Mouse (Mus musculus) bone marrow, adult 2 months (tissue): ENCODE results near the gene Hps3. TPM values are rescaled to one million over a fixed set of nuclear protein-coding genes. Genes with fewer than 3 reads are reported as not detected.

Experiments used
- H3K27ac ChIP-seq: fragments of 200-500 bp; 2 replicates; pipeline ENCODE4 v1.5.1; 2012; ENCODE audit warnings: low read depth, mild to moderate bottlenecking, control low read depth, inconsistent platforms, low read length; ENCODE audit not compliant: control insufficient read depth, poor library complexity, insufficient read depth
- H3K4me1 ChIP-seq: fragments of 200-500 bp; 2 replicates; pipeline ENCODE4 v1.6.1; 2011; ENCODE audit warnings: low read length; ENCODE audit not compliant: control insufficient read depth, insufficient read depth
- H3K4me3 ChIP-seq: fragments of 200-500 bp; replicated peaks from 2 replicates; pipeline ENCODE3; 2011; ENCODE audit warnings: mild to moderate bottlenecking, low read depth, low read length, control low read depth; ENCODE audit not compliant: control insufficient read depth
- CTCF ChIP-seq: fragments of 200-500 bp; IDR thresholded peaks from 2 replicates; pipeline ENCODE4 v1.5.1; 2011; ENCODE audit warnings: low read length, control low read depth; ENCODE audit not compliant: control insufficient read depth, insufficient read depth
- POLR2A ChIP-seq: fragments of 200-500 bp; IDR thresholded peaks from 2 replicates; pipeline ENCODE4 v1.6.1; 2011; ENCODE audit warnings: low read depth, mild to moderate bottlenecking, control low read depth, low read length, borderline replicate concordance; ENCODE audit not compliant: control insufficient read depth
- WGBS: fragments of 180-500 bp; shearing (Covaris S2); methylation state at CpG from one replicate; pipeline ENCODE4 v1.1.7; 2018; 5-methylcytosine and 5-hydroxymethylcytosine counted together
- polyA plus RNA-seq: library from polyadenylated mRNA; stranded (reverse); fragments of >200 nt; gene quantifications from 2 replicates; pipeline ENCODE4 v1.2.4, GENCODE M21; 2011; ENCODE audit warnings: low replicate concordance; ENCODE audit not compliant: missing spikeins, insufficient read depth, insufficient read length

The Hps3 gene
- polyA plus RNA-seq, 1 experiment: 19.1 TPM

GRCm38 (mm10) chr3:19964625-19965188 is 70.4 kb downstream of the Hps3 start:
- H3K27ac ChIP-seq: no peak overlapping the region

DNA sequence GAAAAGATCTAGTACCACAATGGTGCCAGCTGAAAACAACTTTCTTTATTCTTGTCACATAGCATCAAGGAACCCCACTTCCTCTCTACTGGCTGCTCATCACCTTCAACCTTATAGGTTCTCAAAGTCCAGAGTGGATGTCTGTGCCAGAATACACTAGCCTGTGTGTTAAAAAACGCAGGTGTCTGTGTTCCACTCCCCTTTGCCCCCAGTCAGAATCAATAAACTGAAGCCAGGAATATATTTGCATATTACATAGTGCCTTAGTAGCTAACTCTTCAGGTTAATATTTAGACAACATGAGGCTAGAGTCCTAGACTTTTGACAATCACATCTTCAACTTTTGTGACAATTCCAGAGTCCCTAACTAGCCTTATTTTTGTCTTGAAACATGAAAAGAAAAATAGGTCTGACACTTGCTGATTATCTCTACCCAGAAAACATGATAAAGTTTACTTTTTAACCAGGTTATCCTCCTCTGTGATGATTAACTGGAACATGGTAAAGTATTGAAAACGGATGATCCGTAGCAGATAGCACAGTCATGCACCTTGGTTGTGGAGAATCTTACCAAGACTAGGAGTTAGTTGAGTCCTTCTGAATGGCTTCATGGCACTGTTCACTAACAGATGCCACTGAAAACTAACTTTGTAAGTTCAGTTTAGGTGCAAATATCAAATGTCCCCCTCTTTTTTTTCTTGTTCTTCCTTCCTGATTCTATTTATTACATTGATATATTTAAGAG is 72.2 kb downstream of the Hps3 start:
- H3K4me3 ChIP-seq: no peak overlapping the region
- 73% methylated on average over 3 of the region's 3 CpGs for WGBS

More at GRCm38 (mm10) chr3:19964625-19965188, 70.4 kb downstream of the Hps3 start:
- TF ChIP-seq POLR2A (no peak), CTCF (no peak)
- no peaks in the 10 kb centered on the region for H3K4me1 ChIP-seq
- 85% methylated on average over 2 of the region's 2 CpGs for WGBS
- H3K4me3 ChIP-seq: no peak overlapping the region

GRCm38 (mm10) chr3:19961341-19961740 is 73.8 kb downstream of the Hps3 start:
- no peak for TF ChIP-seq POLR2A
- TF ChIP-seq CTCF: no peak
- 68% methylated on average over 2 of the region's 2 CpGs for WGBS
- Histone ChIP-seq H3K27ac (no peak overlapping the region), H3K4me3 (no peak overlapping the region), H3K4me1 (no peaks in the 10 kb centered on the region)

More for the DNA sequence above, 72.2 kb downstream of the Hps3 start:
- TF ChIP-seq CTCF: no peak
- no peak for TF ChIP-seq POLR2A
- Histone ChIP-seq H3K4me1 (no peaks in the 10 kb centered on the region), H3K27ac (no peak overlapping the region)

- 71% methylated on average over 3 of the region's 3 CpGs for WGBS
- Histone ChIP-seq H3K27ac (no peak overlapping the region), H3K4me1 (no peaks in the 10 kb centered on the region), H3K4me3 (no peak overlapping the region)
- TF ChIP-seq POLR2A (no peak), CTCF (no peak)
These were observed 74.5 kb downstream of the Hps3 start for GRCm38 (mm10) chr3:19960570-19961114.

- H3K4me1 ChIP-seq: no peaks in the 10 kb centered on the region
- H3K4me3 ChIP-seq: no peak overlapping the region
- 62% methylated on average over 1 of the region's 1 CpGs for WGBS
- TF ChIP-seq CTCF (no peak), POLR2A (no peak)
- H3K27ac ChIP-seq: no peak overlapping the region
These were observed 76.1 kb downstream of the Hps3 start for GRCm38 (mm10) chr3:19958983-19959382.

- no peak for TF ChIP-seq CTCF
- TF ChIP-seq POLR2A: no peak
- Histone ChIP-seq H3K27ac (no peak overlapping the region), H3K4me3 (no peak overlapping the region), H3K4me1 (no peaks in the 10 kb centered on the region)
These were observed 77.1 kb downstream of the Hps3 start for GRCm38 (mm10) chr3:19958031-19958430.

GRCm38 (mm10) chr3:19956885-19957284 is 78.2 kb downstream of the Hps3 start, which contains the start of gene Cp:
Gene Cp (plus strand): TSS chr3:19957054.
- no peak within 1 kb of the TSS for H3K27ac ChIP-seq
- H3K4me3 ChIP-seq: no peak within 1 kb of the TSS
- WGBS: 52% methylated on average over 5 of the region's 5 CpGs

DNA sequence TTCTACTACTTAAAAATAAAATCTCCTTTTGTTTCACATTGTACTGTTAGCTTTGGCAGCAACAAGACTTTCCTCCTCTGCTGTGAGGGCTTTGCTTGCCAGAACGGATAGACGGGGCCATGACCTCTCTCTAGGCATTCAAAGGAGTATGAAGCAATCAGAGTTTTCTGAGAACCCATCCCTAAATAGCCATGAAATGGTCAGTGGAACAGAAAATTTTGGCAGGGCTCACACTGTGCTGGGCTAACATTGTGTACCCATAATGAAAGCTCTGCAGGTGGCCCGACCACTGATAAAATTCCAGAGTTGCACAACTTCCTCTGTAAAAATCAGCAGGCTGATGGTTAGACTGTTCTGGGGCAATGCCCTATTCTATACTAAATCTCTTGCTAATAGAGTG is 81.2 kb downstream of the Hps3 start:
- Histone ChIP-seq H3K4me3 (no peak overlapping the region), H3K27ac (no peak overlapping the region), H3K4me1 (no peaks in the 10 kb centered on the region)
- TF ChIP-seq CTCF: no peak
- no peak for TF ChIP-seq POLR2A
- 9% methylated on average over 3 of the region's 3 CpGs for WGBS

More at GRCm38 (mm10) chr3:19956885-19957284, 78.2 kb downstream of the Hps3 start, which contains the start of gene Cp:
- no peaks in the 10 kb centered on the region for H3K4me1 ChIP-seq
- TF ChIP-seq POLR2A (no peak), CTCF (no peak)
